Mouse (Mus musculus): ENCODE data around the gene Rgs3. TPM values are rescaled to one million over a fixed set of nuclear protein-coding genes. Genes with fewer than 3 reads are reported as not detected.

The Rgs3 gene
- polyA plus RNA-seq, 1 experiment from 2014 or later, result 63.1 TPM

GRCm38 (mm10) chr4:62690997-62691396 is 131.3 kb downstream of the Rgs3 start:
- Histone ChIP-seq H3K9ac (ENCODE audit: low read length) (no peak overlapping the region), H3K27me3 (ENCODE audit: control insufficient read depth, insufficient read depth, low read length) (peaks cover 4% of the 10 kb centered on the region; the same call in 1 of the 2 replicates), H3K4me1 (ENCODE audit: control insufficient read depth, insufficient read depth, low read length) (peaks cover 19% of the 10 kb centered on the region), H3K9me3 (replicated peaks; ENCODE audit: control insufficient read depth, low read length) (no peaks in the 10 kb centered on the region), H3K27ac (ENCODE audit: low read length) (peak overlapping the region; percentile 21; the same call in 1 of the 2 replicates), H3K4me3 (ENCODE audit: low read length) (no peak overlapping the region), H3K36me3 (ENCODE audit: control insufficient read depth, insufficient read depth) (no peaks in the 10 kb centered on the region), H3K4me2 (ENCODE audit: low read depth, low read length) (no peak overlapping the region)
- no peak for ATAC-seq (replicated peaks; ENCODE audit: extremely low read depth, insufficient read depth, low FRiP score)
- 37% methylated on average over 3 of the region's 4 CpGs for WGBS

GRCm38 (mm10) chr4:62691625-62692024 is 132.0 kb downstream of the Rgs3 start:
- ATAC-seq (replicated peaks; ENCODE audit: extremely low read depth, insufficient read depth, low FRiP score), result no peak
- no peak overlapping the region for H3K9ac ChIP-seq (ENCODE audit: low read length)
- WGBS, result 68% methylated on average over 1 of the region's 1 CpGs
- H3K4me3 ChIP-seq (ENCODE audit: low read length), result no peak overlapping the region
- H3K27ac ChIP-seq (ENCODE audit: low read length), result 0 out of 2 replicates have a peak overlapping the region, but pooled peaks have one; percentile 17
- H3K4me2 ChIP-seq (ENCODE audit: low read depth, low read length), result no peak overlapping the region
- H3K4me1 ChIP-seq (ENCODE audit: control insufficient read depth, insufficient read depth, low read length), result peaks cover 22% of the 10 kb centered on the region
- no peaks in the 10 kb centered on the region for H3K9me3 ChIP-seq (replicated peaks; ENCODE audit: control insufficient read depth, low read length)
- peaks cover 4% of the 10 kb centered on the region; the same call in 1 of the 2 replicates for H3K27me3 ChIP-seq (ENCODE audit: control insufficient read depth, insufficient read depth, low read length)
- H3K36me3 ChIP-seq (ENCODE audit: control insufficient read depth, insufficient read depth), result no peaks in the 10 kb centered on the region

- Histone ChIP-seq H3K4me2 (ENCODE audit: low read depth, low read length) (no peak overlapping the region), H3K9me3 (replicated peaks; ENCODE audit: control insufficient read depth, low read length) (no peaks in the 10 kb centered on the region), H3K9ac (ENCODE audit: low read length) (no peak overlapping the region), H3K4me3 (ENCODE audit: low read length) (no peak overlapping the region), H3K36me3 (ENCODE audit: control insufficient read depth, insufficient read depth) (no peaks in the 10 kb centered on the region), H3K27ac (ENCODE audit: low read length) (no peak overlapping the region), H3K4me1 (ENCODE audit: control insufficient read depth, insufficient read depth, low read length) (peaks cover 43% of the 10 kb centered on the region), H3K27me3 (ENCODE audit: control insufficient read depth, insufficient read depth, low read length) (no peaks in the 10 kb centered on the region)
- WGBS, result 37% methylated on average over 10 of the region's 10 CpGs
- no peak for ATAC-seq (replicated peaks; ENCODE audit: extremely low read depth, insufficient read depth, low FRiP score)
Measured at GRCm38 (mm10) chr4:62693839-62694238, 134.2 kb downstream of the Rgs3 start.

GRCm38 (mm10) chr4:62694703-62695439 is 135.2 kb downstream of the Rgs3 start:
- H3K9me3 ChIP-seq (replicated peaks; ENCODE audit: control insufficient read depth, low read length), result no peaks in the 10 kb centered on the region
- WGBS, result 82% methylated on average over 11 of the region's 11 CpGs
- H3K9ac ChIP-seq (ENCODE audit: low read length), result 0 out of 2 replicates have a peak overlapping the region, but pooled peaks have one; percentile 9
- ATAC-seq (replicated peaks; ENCODE audit: extremely low read depth, insufficient read depth, low FRiP score), result no peak
- H3K4me3 ChIP-seq (ENCODE audit: low read length), result no peak overlapping the region
- H3K27ac ChIP-seq (ENCODE audit: low read length), result peak overlapping the region; percentile 49
- H3K4me2 ChIP-seq (ENCODE audit: low read depth, low read length), result no peak overlapping the region
- no peaks in the 10 kb centered on the region for H3K27me3 ChIP-seq (ENCODE audit: control insufficient read depth, insufficient read depth, low read length)
- H3K4me1 ChIP-seq (ENCODE audit: control insufficient read depth, insufficient read depth, low read length), result peaks cover 47% of the 10 kb centered on the region
- H3K36me3 ChIP-seq (ENCODE audit: control insufficient read depth, insufficient read depth), result no peaks in the 10 kb centered on the region

- Histone ChIP-seq H3K27ac (ENCODE audit: low read length) (peak overlapping the region; percentile 49; the same call in 1 of the 2 replicates), H3K27me3 (ENCODE audit: control insufficient read depth, insufficient read depth, low read length) (no peaks in the 10 kb centered on the region), H3K9me3 (replicated peaks; ENCODE audit: control insufficient read depth, low read length) (no peaks in the 10 kb centered on the region), H3K4me1 (ENCODE audit: control insufficient read depth, insufficient read depth, low read length) (peaks cover 51% of the 10 kb centered on the region), H3K4me2 (ENCODE audit: low read depth, low read length) (no peak overlapping the region), H3K36me3 (ENCODE audit: control insufficient read depth, insufficient read depth) (no peaks in the 10 kb centered on the region), H3K9ac (ENCODE audit: low read length) (no peak overlapping the region), H3K4me3 (ENCODE audit: low read length) (no peak overlapping the region)
- WGBS, result 48% methylated on average over 8 of the region's 8 CpGs
- peak; percentile 16; the same call in 1 of the 2 replicates for ATAC-seq (replicated peaks; ENCODE audit: extremely low read depth, insufficient read depth, low FRiP score)
Measured at GRCm38 (mm10) chr4:62695523-62695922, 135.9 kb downstream of the Rgs3 start.

GRCm38 (mm10) chr4:62695946-62696345 is 136.3 kb downstream of the Rgs3 start:
- Histone ChIP-seq H3K27me3 (ENCODE audit: control insufficient read depth, insufficient read depth, low read length) (no peaks in the 10 kb centered on the region), H3K4me3 (ENCODE audit: low read length) (no peak overlapping the region), H3K36me3 (ENCODE audit: control insufficient read depth, insufficient read depth) (peaks cover 2% of the 10 kb centered on the region), H3K9me3 (replicated peaks; ENCODE audit: control insufficient read depth, low read length) (no peaks in the 10 kb centered on the region), H3K4me2 (ENCODE audit: low read depth, low read length) (no peak overlapping the region), H3K4me1 (ENCODE audit: control insufficient read depth, insufficient read depth, low read length) (peaks cover 50% of the 10 kb centered on the region), H3K9ac (ENCODE audit: low read length) (no peak overlapping the region), H3K27ac (ENCODE audit: low read length) (peak overlapping the region; percentile 55; the same call in 1 of the 2 replicates)
- WGBS, result 49% methylated on average over 13 of the region's 13 CpGs
- ATAC-seq (replicated peaks; ENCODE audit: extremely low read depth, insufficient read depth, low FRiP score), result no peak

GRCm38 (mm10) chr4:62696699-62697404 is 137.2 kb downstream of the Rgs3 start:
- WGBS, result 50% methylated on average over 7 of the region's 7 CpGs

GRCm38 (mm10) chr4:62697469-62697868 is 137.8 kb downstream of the Rgs3 start:
- 8% methylated on average over 2 of the region's 2 CpGs for WGBS
- ATAC-seq (replicated peaks; ENCODE audit: extremely low read depth, insufficient read depth, low FRiP score), result peak; percentile 34
- Histone ChIP-seq H3K9ac (ENCODE audit: low read length) (peak overlapping the region; percentile 49), H3K4me1 (ENCODE audit: control insufficient read depth, insufficient read depth, low read length) (peaks cover 46% of the 10 kb centered on the region), H3K9me3 (replicated peaks; ENCODE audit: control insufficient read depth, low read length) (no peaks in the 10 kb centered on the region), H3K4me3 (ENCODE audit: low read length) (no peak overlapping the region), H3K27ac (ENCODE audit: low read length) (peak overlapping the region; percentile 55), H3K36me3 (ENCODE audit: control insufficient read depth, insufficient read depth) (peaks cover 11% of the 10 kb centered on the region), H3K4me2 (ENCODE audit: low read depth, low read length) (0 out of 2 replicates have a peak overlapping the region, but pooled peaks have one; percentile 15), H3K27me3 (ENCODE audit: control insufficient read depth, insufficient read depth, low read length) (no peaks in the 10 kb centered on the region)

More at GRCm38 (mm10) chr4:62696699-62697404, 137.2 kb downstream of the Rgs3 start:
- ATAC-seq (replicated peaks; ENCODE audit: extremely low read depth, insufficient read depth, low FRiP score), result no peak
- H3K4me1 ChIP-seq (ENCODE audit: control insufficient read depth, insufficient read depth, low read length), result peaks cover 46% of the 10 kb centered on the region
- no peak overlapping the region for H3K4me2 ChIP-seq (ENCODE audit: low read depth, low read length)
- 0 out of 2 replicates have a peak overlapping the region, but pooled peaks have one; percentile 5 for H3K9ac ChIP-seq (ENCODE audit: low read length)
- no peak overlapping the region for H3K4me3 ChIP-seq (ENCODE audit: low read length)
- peaks cover 11% of the 10 kb centered on the region for H3K36me3 ChIP-seq (ENCODE audit: control insufficient read depth, insufficient read depth)
- H3K27me3 ChIP-seq (ENCODE audit: control insufficient read depth, insufficient read depth, low read length), result no peaks in the 10 kb centered on the region
- H3K27ac ChIP-seq (ENCODE audit: low read length), result peak overlapping the region; percentile 55
- no peaks in the 10 kb centered on the region for H3K9me3 ChIP-seq (replicated peaks; ENCODE audit: control insufficient read depth, low read length)

GRCm38 (mm10) chr4:62698521-62698920 is 138.9 kb downstream of the Rgs3 start:
- Histone ChIP-seq H3K4me3 (ENCODE audit: low read length) (no peak overlapping the region), H3K4me2 (ENCODE audit: low read depth, low read length) (no peak overlapping the region), H3K27me3 (ENCODE audit: control insufficient read depth, insufficient read depth, low read length) (no peaks in the 10 kb centered on the region), H3K4me1 (ENCODE audit: control insufficient read depth, insufficient read depth, low read length) (peaks cover 48% of the 10 kb centered on the region), H3K9me3 (replicated peaks; ENCODE audit: control insufficient read depth, low read length) (no peaks in the 10 kb centered on the region), H3K27ac (ENCODE audit: low read length) (peak overlapping the region; percentile 24), H3K9ac (ENCODE audit: low read length) (peak overlapping the region; percentile 21; the same call in 1 of the 2 replicates), H3K36me3 (ENCODE audit: control insufficient read depth, insufficient read depth) (peaks cover 16% of the 10 kb centered on the region)
- ATAC-seq (replicated peaks; ENCODE audit: extremely low read depth, insufficient read depth, low FRiP score), result no peak
- WGBS, result 56% methylated on average over 3 of the region's 3 CpGs
